Mouse (Mus musculus) naive thymus-derived CD4-positive, alpha-beta T cell, adult 2 months (primary cell): ENCODE results near the gene Stk11.
A peak's percentile ranks its signal among the peaks of the same experiment; 100 is the strongest.

Source experiments
- DNase-seq: peaks from one replicate; pipeline ENCODE4 v3.0.0-alpha.2; 2011; ENCODE audit warnings: low read depth

The Stk11 gene

DNA sequence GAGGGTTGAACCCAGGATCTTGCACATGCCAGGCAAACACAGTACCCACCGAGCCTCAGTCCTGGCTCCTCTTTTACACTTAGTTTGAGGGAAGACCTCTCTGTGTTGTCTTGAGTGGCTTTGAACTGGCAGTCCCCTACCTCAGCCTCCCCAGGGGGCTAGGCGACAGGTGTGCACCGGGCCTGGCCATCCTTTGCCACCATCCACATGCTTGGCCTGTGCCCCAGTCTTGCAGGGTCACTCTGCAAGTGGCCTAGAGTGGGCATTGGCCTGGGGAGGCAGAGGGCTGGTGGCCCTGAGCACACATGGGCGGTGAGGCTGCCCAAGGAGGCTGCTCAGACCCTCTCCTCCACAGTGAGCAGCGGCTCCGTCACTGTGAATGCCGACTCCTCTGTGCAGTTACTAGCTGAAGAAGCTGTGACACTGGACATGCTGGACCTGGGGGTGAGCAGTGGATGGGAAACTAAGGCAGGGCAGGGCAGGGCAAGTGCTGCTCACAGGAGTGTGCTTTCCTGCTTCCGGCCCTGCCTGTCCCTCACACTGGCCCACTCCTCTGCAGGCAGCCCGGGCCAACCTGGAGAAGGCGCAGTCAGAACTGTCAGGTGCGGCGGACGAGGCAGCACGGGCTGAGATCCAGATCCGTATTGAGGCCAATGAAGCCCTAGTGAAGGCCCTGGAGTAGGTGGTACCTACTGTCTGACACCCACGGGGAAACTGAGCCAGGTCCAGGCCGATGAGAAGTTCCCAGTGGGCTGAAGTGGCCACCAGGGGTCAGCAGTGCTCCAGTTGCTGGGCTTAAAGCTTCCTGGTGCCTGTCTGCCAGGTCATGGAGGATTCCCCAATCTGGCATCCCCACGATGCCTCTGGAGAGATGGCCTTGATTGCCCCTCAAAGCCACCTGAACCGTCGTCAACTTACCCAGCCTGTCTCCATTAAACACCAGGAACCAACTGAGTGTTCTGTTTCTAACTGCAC is 29.5 kb downstream of the Stk11 start:
- DNase-seq = peak; percentile 86

- no peak for DNase-seq
Measured at GRCm38 (mm10) chr10:80145896-80146295, 30.3 kb downstream of the Stk11 start.

DNA sequence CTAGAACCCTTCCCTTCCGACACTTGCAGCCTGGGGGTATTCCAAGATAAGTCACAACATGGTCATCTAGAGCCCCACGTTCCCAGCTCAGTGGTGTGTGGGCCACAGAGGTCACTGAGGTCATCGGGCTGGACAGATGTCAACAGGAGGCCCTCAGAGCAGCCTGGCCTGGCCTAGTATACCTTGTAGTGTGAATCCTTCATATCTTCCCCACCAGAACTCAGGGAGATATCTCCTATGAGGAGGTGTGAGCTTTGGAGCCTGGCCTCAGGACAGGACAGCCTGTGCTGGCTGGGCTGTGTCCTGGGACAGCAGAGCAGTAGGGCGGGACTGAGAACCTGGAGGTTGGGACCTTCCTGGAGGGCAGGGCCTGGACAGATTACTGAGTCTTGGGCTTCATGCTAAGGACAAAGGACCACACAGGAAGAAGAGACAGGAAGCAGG is 31.0 kb downstream of the Stk11 start:
- DNase-seq = no peak

DNA sequence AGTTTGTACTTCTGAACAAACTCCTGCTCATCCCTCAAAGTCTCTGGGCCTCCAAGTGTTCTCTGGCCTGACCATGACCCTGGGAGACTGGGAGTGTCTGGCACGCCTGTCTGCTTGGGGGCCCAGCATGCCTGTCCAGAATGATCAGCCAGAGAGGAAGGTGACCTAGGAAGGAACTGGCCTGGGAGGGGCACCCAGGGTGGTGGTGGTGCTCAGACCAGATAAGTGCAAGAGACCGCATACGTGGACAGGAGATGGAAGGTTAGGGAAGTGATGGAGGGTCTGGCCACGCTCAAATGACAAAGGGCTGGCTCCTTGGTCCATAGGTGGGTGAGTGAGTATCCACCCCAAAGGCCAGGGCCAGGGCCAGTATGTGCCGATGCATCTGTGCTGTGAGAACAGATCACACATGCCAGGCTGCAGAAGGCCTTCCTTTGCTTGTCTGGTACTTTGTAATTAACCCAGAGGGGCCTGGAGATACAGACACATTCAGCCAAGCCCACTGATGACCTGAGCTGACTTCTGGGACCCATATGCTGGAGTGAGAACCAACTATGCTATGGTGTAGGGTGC is 31.6 kb downstream of the Stk11 start:
- peak; percentile 26 for DNase-seq

- DNase-seq = peak; percentile 78
Measured at GRCm38 (mm10) chr10:80147719-80148601, 32.4 kb downstream of the Stk11 start, which contains the start of gene Midn. Gene Midn (plus strand): TSS chr10:80148272.

DNA sequence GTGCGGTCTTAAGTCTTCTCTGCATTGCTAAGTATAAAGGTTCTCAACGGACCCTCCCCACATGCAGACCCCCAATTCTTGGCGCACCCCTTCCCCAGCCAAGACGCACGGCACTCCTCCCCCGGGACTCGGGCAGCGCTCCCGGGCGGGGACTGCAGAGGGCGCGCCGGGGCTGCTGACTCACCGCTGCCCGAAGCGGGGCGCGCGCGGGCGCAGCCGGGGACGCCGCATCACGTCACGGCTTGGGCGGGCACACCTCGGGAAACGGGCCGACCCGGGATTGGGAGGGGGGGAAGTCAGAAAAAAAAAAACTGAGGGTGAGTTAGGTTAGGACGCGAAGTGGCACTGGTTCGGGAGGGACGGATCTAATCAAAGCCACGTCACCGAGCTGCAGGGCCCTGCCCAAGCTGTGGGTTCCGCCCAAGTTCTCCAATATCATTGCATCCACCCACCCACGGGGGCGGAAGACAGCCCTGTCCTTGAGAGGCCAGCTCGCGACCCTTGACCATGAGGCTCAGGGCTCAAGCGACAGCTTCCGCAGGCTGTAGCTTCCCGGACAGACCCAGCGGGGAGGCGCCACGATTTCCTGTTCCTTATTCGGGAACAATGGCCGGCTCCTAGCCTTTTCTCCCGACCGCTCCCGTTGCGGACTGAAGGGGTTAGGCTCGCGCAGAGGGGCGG is 33.1 kb downstream of the Stk11 start:
- peak; percentile 95 for DNase-seq

- DNase-seq = peak; percentile 98
Measured at GRCm38 (mm10) chr10:80149291-80150225, 34.0 kb downstream of the Stk11 start.

DNA sequence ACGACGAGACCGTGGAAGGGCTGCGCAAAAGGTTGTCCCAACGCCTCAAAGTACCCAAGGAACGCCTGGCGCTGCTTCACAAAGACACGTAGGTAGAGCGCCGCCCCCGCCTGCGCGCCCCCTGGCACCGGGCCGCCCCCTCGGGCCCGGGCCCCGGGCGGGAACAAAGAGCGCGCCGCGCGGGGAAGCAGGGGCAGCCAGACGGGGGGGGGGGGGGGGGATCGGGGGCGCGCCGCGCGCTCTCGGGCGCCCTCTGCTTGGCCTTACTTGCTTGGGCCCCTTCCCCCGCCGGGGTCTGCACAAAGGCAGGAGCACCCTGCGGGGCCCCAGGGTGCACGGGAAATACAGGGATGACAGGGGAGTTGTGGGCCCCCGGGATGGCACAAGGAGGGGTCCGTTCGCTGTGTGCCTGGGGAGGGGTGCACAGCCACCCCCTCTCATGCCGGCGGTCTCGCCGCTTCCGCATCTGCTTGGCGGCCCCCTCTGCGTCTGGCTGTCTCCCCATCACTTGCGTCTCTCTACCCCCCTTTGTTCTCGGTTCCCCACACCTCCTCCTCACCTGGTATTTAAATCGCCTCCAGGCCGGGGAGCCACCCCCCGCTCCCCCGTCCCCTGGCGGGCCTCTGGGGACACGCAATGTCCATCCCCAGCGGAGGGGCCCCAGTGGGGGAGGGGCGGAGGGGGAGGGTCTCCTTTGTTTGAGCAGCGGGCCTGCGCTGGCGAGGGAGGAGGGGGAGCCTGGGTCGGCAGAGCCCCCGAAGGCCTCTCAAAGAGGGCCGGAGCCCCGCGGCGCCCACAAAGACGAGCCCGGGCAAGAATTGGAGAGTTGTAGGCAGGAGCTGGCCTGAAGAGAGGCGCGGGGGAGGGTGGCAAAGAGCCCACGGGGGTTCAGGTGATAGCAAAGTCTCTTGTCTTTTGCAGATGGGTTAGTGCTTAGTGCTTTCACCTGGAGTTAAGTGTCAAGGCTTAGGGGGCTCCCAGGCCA is 34.9 kb downstream of the Stk11 start:
- DNase-seq = peak; percentile 81

- DNase-seq = peak; percentile 67
Measured at GRCm38 (mm10) chr10:80151211-80152034, 35.8 kb downstream of the Stk11 start.

- peak; percentile 74 for DNase-seq
Measured at GRCm38 (mm10) chr10:80152071-80152872, 36.7 kb downstream of the Stk11 start.

DNA sequence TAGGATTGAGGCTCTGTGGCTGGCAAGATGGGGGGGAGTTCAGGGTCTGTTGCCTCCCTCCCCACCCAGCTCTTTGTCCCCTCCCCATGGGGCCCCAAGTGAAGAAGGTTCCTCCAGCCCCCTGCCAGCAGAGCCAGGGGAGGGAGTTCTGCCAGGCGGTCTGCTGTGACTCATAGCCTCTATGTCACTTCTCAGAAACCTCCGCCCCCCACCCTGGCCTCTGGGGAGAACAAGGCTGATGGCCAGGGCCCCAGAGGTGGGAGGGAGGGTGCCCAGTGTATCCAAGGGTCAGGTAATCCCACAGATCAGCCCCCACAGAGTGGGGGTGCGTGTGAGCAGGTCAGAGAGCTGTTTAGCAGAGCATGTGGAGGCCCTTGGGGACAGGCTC is 37.3 kb downstream of the Stk11 start:
- DNase-seq = no peak

- DNase-seq = no peak
Measured at GRCm38 (mm10) chr10:80153713-80154112, 38.1 kb downstream of the Stk11 start.

GRCm38 (mm10) chr10:80154384-80154783 is 38.8 kb downstream of the Stk11 start:
- no peak for DNase-seq

DNA sequence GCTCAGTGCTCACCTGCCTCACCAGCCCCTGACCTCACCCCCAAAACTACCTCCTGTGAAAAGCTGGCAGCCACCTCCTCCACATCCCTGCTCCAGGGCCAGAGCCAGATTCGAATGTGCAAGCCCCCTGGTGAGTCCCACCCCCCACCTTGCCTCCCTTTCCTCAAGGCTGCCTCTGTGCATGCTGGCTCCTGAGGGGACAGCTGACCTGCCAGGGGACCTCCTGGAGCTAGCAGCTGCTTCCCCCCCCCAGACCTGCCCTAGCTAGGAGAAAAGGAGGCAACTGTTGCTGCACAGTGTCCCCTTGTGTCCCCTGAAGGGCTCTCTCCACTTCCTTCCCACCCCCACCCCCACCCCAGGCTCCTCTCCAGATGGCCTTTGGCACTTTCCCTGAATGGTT is 39.7 kb downstream of the Stk11 start:
- DNase-seq = no peak

- DNase-seq = peak; percentile 40
Measured at GRCm38 (mm10) chr10:80156002-80156751, 40.6 kb downstream of the Stk11 start.

GRCm38 (mm10) chr10:80156752-80157053 is 41.1 kb downstream of the Stk11 start:
- DNase-seq = no peak
